Mouse (Mus musculus) myocyte (in vitro differentiated cells): ENCODE results near the gene Cdk7.

ENCODE experiments used
- MAX ChIP-seq: IDR thresholded peaks from one replicate; pipeline ENCODE4 v1.6.1; 2011; ENCODE audit warnings: low read depth, mild to moderate bottlenecking, control low read depth
- POLR2A ChIP-seq: IDR thresholded peaks from one replicate; pipeline ENCODE4 v1.6.1; 2011; ENCODE audit warnings: low read depth, mild to moderate bottlenecking, control low read depth, moderate library complexity; ENCODE audit not compliant: insufficient read length
- TCF12 ChIP-seq: IDR thresholded peaks from one replicate; pipeline ENCODE4 v1.6.1; 2011; ENCODE audit warnings: mild to moderate bottlenecking, control low read depth; ENCODE audit not compliant: poor library complexity, insufficient read depth, severe bottlenecking
- USF1 ChIP-seq: IDR thresholded peaks from one replicate; pipeline ENCODE4 v1.6.1; 2011; ENCODE audit warnings: low read depth, mild to moderate bottlenecking, control low read depth, moderate library complexity

GRCm38 (mm10) chr13:100684355-100684754 lies 46.4 kb downstream of the Cdk7 start:
- TF ChIP-seq POLR2A, result no peak
- TF ChIP-seq MAX, result no peak
- TF ChIP-seq USF1, result no peak
- no peak for TF ChIP-seq TCF12
